Mouse (Mus musculus) neural tube, embryonic 10.5 days (tissue): ENCODE measurements around the gene Uba52.
A peak's percentile ranks its signal among the peaks of the same experiment; 100 is the strongest.
"Not testable (repeated sequence)": the region's sequence is repeated elsewhere in the genome, so short reads cannot be mapped to it uniquely, and the experiment has no call there.

Experiments
- DNase-seq: peaks from one replicate; pipeline ENCODE4 v3.0.0-alpha.2; 2017; ENCODE audit warnings: low spot score; ENCODE audit errors: extremely low spot score

The Uba52 gene

DNA sequence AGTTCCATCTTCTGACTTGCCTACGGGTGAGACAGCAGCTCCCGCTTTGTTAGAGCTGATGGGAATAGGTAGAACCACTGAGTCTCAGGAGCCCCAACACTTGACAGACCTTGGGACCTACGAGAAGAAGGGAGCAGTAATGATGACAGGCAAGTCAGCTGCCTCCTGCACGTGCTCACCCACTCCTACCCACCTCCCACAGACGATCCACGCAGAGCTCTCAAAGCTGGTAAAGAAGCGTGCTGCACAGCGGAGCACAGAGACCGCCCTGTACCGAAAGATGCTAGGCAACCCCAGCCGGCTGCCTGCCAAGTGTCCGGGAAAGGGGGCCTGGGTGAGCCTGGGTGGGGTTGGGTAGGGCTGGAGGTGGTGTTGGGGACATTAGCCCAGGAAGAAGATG is 23.7 kb upstream of the Uba52 start:
- DNase-seq = no peak

GRCm38 (mm10) chr8:70530314-70530713 is 19.7 kb upstream of the Uba52 start:
- no peak for DNase-seq

GRCm38 (mm10) chr8:70529741-70530161 is 19.1 kb upstream of the Uba52 start:
- no peak for DNase-seq

DNA sequence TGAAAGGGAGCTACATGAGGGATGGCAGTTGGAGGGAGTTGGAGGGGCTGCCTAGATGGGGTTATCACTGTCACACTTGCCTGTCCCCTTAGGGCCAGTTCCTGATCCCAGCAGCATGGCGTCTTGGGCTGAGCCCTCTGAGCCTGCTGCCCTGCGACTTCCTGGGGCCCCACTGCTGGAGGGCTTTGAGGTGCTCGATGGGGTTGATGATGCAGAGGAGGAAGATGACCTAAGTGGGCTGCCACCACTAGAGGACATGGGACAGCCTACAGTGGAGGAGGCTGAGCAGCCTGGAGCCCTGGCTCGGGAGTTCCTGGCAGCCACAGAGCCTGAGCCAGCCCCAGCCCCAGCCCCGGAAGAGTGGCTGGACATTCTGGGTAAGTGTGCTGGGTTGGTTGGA is 18.7 kb upstream of the Uba52 start:
- DNase-seq = no peak

GRCm38 (mm10) chr8:70528182-70528797 is 17.7 kb upstream of the Uba52 start:
- DNase-seq = no peak

- DNase-seq = peak; percentile 99
These were observed 17.0 kb upstream of the Uba52 start, which contains the start of the genes Fkbp8 and Kxd1 for GRCm38 (mm10) chr8:70527512-70528181. TSS of gene Fkbp8 (plus strand) at chr8:70527724. TSS of gene Kxd1 (minus strand) at chr8:70527956.

DNA sequence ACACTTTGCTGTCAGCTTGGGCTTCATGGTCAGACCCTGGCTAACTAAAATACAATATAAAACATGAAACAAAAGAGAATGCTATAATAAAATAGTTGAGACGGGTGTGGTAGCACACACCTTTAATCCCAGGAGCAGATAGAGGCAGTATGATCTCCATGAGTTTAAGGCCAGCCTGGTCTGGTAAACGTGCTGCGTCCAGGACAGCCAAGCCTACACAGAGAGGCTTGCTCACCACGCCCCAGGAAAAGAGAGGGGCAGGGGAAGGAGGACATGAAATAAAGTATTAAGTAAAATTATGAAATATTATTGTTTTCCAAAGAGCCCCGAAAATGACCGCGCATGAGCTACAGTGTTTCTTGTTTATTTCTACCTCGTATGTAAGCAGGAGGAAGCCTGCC is 16.5 kb upstream of the Uba52 start:
- DNase-seq = no peak

DNA sequence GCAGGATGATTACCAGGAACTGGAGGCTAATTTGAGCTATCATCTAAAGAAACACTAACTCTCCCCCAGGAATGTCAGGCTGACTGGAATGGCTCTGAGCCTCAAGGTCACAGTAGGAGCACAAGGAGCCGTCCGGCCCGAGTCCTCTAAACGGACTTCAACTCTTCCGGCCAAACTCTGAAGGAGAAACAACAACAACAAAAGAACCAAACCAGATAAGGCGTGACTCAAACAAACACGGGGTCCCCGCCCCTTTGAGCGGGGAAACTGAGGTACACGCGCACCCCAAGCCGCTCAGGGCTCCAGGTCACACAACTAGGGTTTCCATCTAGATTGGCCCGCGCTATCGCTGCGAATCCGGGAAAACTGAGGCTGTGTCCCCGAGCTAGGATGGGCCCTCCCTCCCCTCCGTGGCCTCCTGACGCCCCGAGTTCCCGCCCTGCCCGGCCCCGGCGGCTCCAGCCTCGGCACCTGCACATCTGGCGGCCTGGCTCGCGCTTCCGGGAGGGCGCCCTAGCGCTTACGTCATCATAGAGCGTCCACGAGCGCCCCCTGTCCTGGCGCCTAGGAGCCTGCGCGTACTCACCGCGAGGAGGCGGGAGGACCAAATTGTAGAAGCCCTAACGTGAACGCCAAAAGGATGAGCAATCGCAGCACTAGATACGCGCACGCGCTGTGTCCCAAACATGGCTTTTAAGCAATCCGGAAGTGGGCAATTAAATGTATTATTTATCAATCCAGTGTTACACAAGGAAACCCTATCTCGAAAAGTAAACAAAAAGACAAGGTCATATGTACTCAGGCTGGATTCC is 12.2 kb upstream of the Uba52 start:
- peak; percentile 94 for DNase-seq

DNA sequence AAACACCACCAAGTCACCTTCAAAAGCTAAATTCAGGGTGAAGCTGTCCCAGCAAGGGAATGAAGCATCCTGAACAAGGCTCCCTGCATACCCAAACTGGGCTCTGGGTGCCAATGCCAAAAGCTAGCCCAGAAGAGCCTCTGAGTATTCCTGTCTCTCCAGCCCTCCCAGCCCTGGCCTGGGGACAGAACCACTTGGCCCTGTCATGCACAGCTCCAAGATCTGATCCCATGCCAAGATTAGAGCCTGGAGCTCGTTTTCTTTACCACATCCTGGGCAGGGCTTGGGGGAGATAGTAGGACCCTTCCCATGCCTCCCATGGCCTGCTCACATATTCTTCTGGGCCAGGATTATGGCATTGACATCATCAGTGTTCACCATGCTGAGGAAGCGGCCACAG is 9.0 kb upstream of the Uba52 start:
- DNase-seq = no peak

DNA sequence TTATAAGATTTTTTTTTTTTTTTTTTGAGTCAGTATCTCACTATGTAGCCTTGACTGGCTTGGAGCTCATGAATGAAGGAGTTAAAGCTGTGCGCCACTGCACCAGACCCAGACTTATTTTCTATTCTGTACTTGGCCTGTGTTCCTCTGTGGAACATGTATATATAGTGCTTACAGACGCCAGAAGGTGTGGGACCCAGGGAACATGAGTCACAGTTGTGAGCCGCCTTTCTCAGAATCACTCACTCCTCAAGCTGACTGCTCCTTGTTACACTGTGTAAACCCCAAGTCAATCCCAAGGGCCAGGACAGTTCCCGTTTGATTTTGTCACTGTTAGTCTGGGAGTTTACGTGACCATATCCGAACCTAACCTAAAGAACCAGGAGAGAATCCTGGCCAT is 8.4 kb upstream of the Uba52 start:
- no peak for DNase-seq

DNA sequence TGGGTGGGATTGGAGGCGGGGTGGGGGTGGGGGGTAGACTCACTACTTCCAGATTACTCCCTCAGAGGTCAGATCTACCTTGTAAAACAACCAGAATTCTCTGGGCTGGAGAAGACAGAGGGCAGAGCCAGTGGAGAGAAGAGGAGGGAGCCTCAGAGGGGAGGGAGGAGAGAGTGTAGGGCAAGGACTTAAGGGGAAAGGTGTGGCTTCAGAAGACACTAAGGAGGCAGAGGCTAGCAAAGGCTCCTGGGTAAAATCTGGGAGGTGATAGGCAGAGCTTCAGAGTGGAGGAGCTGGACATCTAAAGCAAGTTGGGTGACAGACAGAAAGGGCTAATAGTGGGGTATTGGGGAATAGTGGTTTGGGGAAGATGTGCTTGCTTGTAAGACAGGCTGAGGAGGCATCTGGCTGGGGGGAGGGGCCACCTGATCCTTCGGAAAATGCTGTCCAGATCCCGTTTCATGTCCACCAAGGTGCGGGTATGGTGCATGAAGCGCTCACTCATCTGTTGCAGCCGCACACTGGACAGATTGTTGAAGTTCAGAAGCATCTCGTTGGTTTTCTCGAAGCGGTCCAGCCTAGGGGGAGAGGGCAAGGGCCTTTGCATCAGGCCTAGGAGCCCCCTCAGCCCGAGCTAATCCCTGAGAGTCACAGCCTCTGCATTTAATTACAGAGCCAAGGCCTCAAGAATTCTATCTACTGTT is 7.5 kb upstream of the Uba52 start:
- no peak for DNase-seq

DNA sequence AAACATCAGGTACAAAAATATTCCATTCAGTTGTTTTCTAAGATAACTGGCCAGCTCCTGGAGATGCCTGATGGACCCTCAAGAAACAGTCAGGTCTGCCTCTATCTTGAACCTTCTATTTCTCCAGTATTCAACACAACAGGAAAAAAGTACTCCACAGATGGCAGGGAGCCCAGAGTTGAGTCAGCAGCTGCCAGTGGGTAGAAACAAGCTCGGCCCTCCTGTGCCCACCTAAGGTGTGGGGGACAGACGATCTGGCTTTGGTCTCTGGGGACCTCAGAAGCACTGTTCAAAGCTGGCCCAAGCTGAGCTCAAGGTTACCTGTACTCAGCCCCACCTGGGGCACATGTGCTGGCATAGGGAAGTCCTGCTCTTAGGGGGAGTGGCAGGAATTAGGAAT is 2.8 kb upstream of the Uba52 start:
- DNase-seq = no peak

DNA sequence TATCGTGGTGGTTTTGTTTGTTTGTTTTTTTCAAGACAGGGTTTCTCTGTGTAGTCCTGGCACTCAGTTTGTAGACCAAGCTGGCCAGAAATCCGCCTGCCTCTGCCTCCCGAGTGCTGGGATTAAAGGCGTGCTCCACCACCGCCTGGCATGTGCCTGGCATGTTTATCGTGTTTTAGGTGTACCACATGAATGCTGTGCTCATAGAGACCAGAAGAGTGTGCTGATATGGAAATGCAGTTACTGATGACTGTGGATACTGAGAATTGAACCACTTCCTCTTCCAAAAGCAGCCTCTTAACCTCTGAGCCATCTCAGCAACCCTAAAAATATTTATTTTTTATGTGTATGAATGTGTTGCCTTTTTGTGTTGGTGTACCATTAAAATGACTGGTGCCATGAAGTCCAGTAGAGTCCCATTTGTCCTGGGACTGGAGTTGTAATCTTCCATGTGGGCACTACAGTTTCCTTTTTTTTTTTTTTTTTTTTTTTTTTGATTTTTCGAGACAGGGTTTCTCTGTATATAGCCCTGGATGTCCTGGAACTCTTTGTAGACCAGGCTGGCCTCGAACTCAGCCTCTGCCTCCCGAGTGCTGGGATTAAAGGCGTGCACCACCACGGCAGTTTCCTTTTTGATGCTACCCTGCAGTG is 1.8 kb upstream of the Uba52 start:
- no peak for DNase-seq

DNA sequence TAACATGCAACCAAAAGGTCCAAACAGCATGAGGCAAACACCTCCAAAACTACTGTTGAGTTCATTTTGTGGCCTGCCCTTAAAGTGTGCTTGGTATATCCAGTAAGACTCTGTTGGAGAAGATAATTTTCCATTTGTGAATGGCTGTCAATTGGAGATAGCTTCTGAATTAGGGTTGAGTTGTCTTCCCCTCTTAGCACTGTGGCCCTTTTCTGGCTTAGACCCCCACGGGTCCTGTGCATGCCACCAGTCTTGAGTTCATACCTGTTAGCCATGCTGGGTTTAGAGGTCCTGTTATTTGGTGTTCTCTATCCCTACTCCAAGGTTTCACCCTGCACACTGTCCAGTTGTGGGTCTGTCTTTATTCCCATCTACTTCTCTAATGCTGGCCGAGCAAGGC is 1.2 kb upstream of the Uba52 start:
- no peak for DNase-seq

- DNase-seq = not testable (repeated sequence)
These were observed 573 bp upstream of the Uba52 start for GRCm38 (mm10) chr8:70511174-70511573.

GRCm38 (mm10) chr8:70509281-70509952 is 1.2 kb downstream of the Uba52 start:
- DNase-seq = no peak

- no peak for DNase-seq
These were observed 3.6 kb downstream of the Uba52 start for GRCm38 (mm10) chr8:70507027-70507393.

DNA sequence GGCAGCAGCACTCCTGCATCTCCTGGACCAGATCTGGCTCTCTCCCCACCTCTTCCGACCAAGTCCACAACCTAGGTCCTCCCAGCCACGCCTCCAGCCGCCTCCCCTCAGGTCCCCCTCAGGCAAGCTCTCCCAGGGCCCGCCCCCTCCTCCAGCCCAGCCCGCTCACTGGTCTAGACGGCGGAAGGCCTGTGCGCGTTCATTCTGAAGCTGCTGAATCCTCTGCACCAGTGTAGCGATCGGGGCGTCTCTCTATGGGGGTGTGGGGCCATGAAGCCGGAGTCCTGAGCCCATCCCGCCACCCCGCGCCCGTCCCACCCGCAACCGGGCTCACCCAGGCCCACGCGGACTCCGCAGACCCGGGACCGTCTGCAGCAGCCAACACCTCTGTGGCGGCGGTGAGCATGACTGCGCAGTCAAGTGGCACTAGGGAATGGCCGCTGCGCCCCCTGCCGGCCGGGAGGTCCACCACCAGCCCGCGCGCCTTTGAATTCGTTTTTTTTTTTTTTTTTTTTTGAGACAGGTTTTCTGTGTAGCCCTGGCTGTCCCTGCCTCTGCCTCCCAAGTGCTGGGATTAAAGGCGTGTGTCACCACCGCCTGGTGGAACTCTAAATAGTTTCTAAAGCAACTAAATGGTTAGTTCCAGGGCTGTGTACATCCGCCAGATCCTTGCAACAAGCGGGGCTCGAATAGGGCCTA is 4.1 kb downstream of the Uba52 start, which contains the start of gene Rex1bd:
TSS of gene Rex1bd (minus strand) at position 425 of the 699 bp plus-strand sequence.
- peak; percentile 98 for DNase-seq

GRCm38 (mm10) chr8:70505698-70506327 is 4.8 kb downstream of the Uba52 start:
- DNase-seq = no peak
